Mouse (Mus musculus) embryonic fibroblast, embryonic 13.5 days (primary cell): ENCODE data around the gene Platr17. TPM values are rescaled to one million over a fixed set of nuclear protein-coding genes. Genes with fewer than 3 reads are reported as not detected.
"Not testable (repeated sequence)": the region's sequence is repeated elsewhere in the genome, so short reads cannot be mapped to it uniquely, and the experiment has no call there.

Experiments used
- H3K27ac ChIP-seq: 2 replicates; pipeline ENCODE4 v1.5.1; 2012; ENCODE audit warnings: low read length, control low read depth, inconsistent platforms; ENCODE audit not compliant: insufficient read depth
- H3K4me1 ChIP-seq: 2 replicates; pipeline ENCODE4 v1.6.1; 2011; ENCODE audit warnings: low read length; ENCODE audit not compliant: control insufficient read depth, insufficient read depth
- H3K4me3 ChIP-seq: 2 replicates; pipeline ENCODE4 v1.5.1; 2011; ENCODE audit warnings: mild to moderate bottlenecking, control low read depth, low read length; ENCODE audit not compliant: insufficient read depth
- CTCF ChIP-seq: IDR thresholded peaks from 2 replicates; pipeline ENCODE4 v1.5.1; 2011; ENCODE audit warnings: mild to moderate bottlenecking, control low read depth, low read length, moderate library complexity, borderline replicate concordance; ENCODE audit not compliant: insufficient read depth
- POLR2A ChIP-seq: IDR thresholded peaks from 2 replicates; pipeline ENCODE4 v1.6.1; 2011; ENCODE audit warnings: low read depth, mild to moderate bottlenecking, control low read depth, low read length, moderate library complexity
- polyA plus RNA-seq: library from polyadenylated mRNA; stranded (reverse); fragments of >200 nt; gene quantifications from 2 replicates; pipeline ENCODE4 v1.2.4, GENCODE M21; 2011; ENCODE audit warnings: low read depth; ENCODE audit not compliant: missing spikeins, insufficient read length

Gene Platr17
- polyA plus RNA-seq, 1 experiment, result not detected

- H3K27ac ChIP-seq, result no peak overlapping the region
- no peaks in the 10 kb centered on the region for H3K4me1 ChIP-seq
- no peak overlapping the region for H3K4me3 ChIP-seq
- no peak for TF ChIP-seq POLR2A
- no peak for TF ChIP-seq CTCF
These were observed 13.6 kb upstream of the Platr17 start for GRCm38 (mm10) chr17:33891357-33891756.

GRCm38 (mm10) chr17:33891892-33892291, 13.0 kb upstream of the Platr17 start:
- H3K4me1 ChIP-seq, H3K4me3 ChIP-seq, H3K27ac ChIP-seq: not testable (repeated sequence)

GRCm38 (mm10) chr17:33892429-33892828, 12.5 kb upstream of the Platr17 start:
- TF ChIP-seq CTCF (no peak), POLR2A (no peak)
- H3K4me1 ChIP-seq, result no peaks in the 10 kb centered on the region
- H3K27ac ChIP-seq, result no peak overlapping the region
- no peak overlapping the region for H3K4me3 ChIP-seq

GRCm38 (mm10) chr17:33893011-33893410, 11.9 kb upstream of the Platr17 start:
- H3K27ac ChIP-seq, H3K4me3 ChIP-seq, H3K4me1 ChIP-seq: not testable (repeated sequence)

GRCm38 (mm10) chr17:33897114-33897794, 7.7 kb upstream of the Platr17 start:
- Histone ChIP-seq H3K4me3 (no peak overlapping the region), H3K4me1 (no peaks in the 10 kb centered on the region), H3K27ac (peak overlapping the region; percentile 45; the same call in 1 of the 2 replicates)
- no peak for TF ChIP-seq POLR2A
- TF ChIP-seq CTCF, result 0 out of 2 replicates have a peak, but pooled peaks have one; percentile 20

- H3K4me1 ChIP-seq, H3K27ac ChIP-seq, H3K4me3 ChIP-seq: not testable (repeated sequence)
These were observed 6.7 kb upstream of the Platr17 start for GRCm38 (mm10) chr17:33898193-33898592.

- TF ChIP-seq CTCF (no peak), POLR2A (no peak)
- Histone ChIP-seq H3K4me1 (no peaks in the 10 kb centered on the region), H3K27ac (no peak overlapping the region), H3K4me3 (no peak overlapping the region)
These were observed 5.3 kb upstream of the Platr17 start for GRCm38 (mm10) chr17:33899642-33900041.

GRCm38 (mm10) chr17:33900281-33900988, 4.5 kb upstream of the Platr17 start:
- H3K27ac ChIP-seq, result no peak overlapping the region
- H3K4me1 ChIP-seq, result no peaks in the 10 kb centered on the region
- no peak for TF ChIP-seq POLR2A
- TF ChIP-seq CTCF, result no peak
- H3K4me3 ChIP-seq, result no peak overlapping the region

GRCm38 (mm10) chr17:33900989-33901314, 4.0 kb upstream of the Platr17 start:
- Histone ChIP-seq H3K27ac (no peak overlapping the region), H3K4me1 (no peaks in the 10 kb centered on the region), H3K4me3 (no peak overlapping the region)
- TF ChIP-seq POLR2A (no peak), CTCF (no peak)

GRCm38 (mm10) chr17:33901653-33902052, 3.3 kb upstream of the Platr17 start:
- Histone ChIP-seq H3K4me3 (no peak overlapping the region), H3K27ac (no peak overlapping the region), H3K4me1 (no peaks in the 10 kb centered on the region)
- TF ChIP-seq POLR2A (no peak), CTCF (no peak)

- no peaks in the 10 kb centered on the region for H3K4me1 ChIP-seq
- TF ChIP-seq CTCF, result no peak
- no peak for TF ChIP-seq POLR2A
- no peak overlapping the region for H3K27ac ChIP-seq
- H3K4me3 ChIP-seq, result no peak overlapping the region
These were observed 2.9 kb upstream of the Platr17 start for GRCm38 (mm10) chr17:33902079-33902478.
